Mouse (Mus musculus) kidney, postnatal 14 days (tissue): Measurements from ENCODE around the gene Spon1.

ENCODE experiments used
- DNase-seq: peaks from one replicate; pipeline ENCODE4 v3.0.0; 2022; ENCODE audit warnings: mixed read lengths

The Spon1 gene

DNA sequence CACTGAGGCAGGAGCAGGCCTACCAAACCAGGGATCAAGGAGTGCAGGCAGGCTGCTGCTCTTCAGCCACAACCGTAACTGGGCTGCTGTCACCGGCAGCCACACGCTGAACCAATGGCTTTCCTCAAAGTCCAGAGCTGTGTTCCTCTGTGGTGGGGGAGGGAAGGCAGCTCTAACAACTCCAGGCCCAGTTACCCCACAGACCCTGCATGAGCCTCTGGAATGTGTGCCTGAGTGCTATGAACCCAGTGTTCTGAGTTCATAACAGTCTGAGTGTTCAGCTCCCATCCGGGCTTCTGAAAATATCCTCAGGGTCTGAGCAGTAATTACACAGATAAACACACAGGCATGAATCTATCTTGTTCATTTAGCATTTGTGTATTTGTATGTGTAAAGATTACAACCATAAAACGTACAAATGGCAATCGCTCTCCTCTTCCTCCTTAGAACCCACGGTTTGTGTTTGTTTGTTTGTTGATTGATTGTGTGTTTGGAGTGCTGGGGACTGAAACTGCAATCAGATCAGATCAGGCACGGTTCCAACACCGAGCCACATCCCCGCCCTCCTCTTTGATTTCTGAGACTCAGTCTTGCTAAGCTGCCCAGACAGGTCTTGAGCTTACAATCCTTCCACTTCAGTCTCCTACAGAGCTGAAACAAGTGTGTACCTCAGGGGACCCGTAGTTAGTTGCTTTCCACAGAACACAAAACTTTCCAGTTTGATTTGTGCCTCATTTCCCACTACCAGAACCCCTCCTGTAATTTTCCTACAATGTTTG is 299.8 kb downstream of the Spon1 start:
- peak; percentile 43 for DNase-seq

DNA sequence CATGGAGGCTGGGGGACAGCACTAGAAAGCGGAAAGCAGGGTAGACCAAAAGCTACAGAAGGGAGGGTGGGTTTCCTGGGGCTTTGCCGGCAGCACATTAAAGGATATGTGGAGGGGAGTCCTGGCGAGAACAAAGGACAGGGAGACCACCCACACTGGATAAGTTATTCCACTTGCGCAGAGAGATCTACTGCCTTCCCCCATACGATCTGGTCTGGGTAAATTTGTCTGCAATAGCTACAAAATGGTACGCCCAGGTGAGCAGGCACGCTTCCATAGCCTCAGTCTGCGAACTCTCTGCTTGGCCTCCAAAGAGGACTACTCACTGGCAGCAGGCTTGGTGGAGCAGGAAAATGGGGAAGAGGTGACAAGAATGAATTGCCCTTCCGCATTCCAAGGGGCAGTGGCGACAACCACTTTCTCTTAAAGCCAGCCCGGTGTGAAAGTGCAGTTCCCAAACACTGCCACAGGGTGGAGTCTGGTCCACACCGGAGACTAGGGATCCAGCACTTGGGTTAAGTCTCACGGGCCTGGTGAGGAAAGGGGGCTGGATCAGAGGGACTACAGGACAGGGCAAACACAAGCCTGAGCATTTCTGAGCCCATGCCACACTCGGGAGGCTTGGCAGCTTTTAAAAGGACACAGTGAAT is 300.9 kb downstream of the Spon1 start:
- DNase-seq: peak; percentile 94

DNA sequence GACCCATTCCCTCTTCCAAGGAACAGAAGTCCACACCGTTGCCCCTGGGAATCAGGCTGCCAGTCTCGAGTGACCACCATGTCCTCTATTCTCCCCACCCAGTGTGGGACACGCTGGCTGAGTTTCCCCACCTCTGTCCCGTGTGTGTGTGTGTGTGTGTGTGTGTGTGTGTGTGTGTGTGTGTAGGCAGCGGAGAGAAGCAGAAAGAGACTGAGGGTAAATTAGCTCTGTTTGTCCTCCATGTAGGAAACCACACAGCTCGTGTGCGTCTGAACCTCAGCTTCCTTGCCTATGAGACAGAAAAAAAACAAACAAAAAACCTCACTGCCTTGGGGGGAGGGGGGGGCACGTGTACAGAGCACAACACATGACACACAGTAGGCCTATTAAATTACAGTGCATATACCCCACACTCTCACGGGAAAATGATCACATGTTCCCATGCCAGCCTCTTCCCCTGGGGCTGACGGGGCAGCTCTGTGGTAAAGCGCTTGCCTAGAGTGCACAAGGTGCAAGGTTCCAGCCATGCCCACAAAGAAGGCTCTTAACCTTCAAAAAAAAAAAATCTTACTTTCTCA is 303.2 kb downstream of the Spon1 start:
- DNase-seq: no peak

DNA sequence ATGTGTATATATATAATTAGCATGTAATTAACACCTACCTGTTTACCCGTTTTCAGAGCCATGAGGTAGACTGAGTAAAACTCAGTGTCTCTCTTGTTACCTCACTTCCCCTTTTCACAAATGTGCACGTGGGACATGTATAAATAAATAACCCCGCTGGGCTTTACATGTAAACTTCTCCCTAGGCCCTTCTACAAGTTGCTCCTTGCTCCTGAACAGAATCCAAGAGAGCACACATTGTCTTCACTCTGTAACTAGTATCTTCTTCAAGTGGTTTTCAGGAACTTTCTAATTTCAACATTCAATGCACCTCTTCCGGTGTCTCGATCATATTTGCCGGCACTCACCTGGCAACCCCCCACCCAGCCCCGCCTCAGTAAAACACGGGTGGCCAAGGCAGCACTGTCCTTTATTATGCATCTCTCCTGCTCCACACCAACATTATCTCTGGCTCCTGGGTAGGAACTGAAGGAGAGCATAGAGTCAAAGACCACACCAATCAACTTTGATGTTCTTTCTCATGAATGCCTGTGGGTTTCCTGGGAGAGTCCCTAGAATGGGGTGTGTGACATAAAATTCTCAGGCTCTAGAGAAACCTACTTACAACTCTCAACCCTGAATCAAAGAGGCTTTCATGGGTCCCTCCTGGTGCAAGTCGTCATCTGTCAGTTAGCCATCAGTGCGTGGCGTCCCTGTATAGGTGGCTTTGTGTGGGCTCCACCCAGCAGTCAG is 304.1 kb downstream of the Spon1 start:
- no peak for DNase-seq

DNA sequence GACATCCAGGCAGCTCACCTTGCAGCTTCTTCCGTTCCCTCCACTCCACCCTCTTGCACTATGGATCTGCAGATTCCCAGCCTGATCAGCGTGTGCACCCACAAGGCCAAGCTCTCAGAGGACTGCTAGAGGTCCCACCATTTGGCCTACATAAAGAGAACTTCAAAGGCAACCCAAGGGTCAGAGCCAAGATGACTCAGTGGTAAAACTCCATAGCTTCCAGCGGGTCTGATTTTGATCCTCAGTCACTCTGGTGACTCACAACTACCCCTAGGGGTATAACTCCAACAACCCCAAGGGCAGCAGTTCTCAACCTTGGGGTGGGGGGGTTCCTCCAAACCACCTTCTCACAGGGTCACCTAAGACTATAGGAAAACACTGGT is 304.7 kb downstream of the Spon1 start:
- no peak for DNase-seq

DNA sequence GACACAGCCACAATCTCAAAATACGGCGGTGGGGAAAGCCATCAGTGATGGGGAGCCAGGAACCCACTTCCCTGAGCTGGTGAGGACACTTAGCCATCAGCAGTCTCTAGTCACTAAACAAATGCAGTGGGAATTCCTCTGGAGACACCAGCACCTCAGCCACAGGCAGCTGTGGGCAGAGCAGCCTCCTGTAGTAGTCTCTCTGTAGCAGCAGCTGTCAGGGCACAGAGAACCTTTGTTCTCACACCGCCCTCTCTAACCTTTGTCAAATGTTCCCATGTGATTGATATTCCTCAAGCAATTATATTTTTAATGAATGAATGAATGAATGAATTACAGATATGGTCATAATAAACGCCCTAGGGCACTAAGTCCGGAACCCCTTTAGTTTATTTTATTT is 305.6 kb downstream of the Spon1 start:
- no peak for DNase-seq

DNA sequence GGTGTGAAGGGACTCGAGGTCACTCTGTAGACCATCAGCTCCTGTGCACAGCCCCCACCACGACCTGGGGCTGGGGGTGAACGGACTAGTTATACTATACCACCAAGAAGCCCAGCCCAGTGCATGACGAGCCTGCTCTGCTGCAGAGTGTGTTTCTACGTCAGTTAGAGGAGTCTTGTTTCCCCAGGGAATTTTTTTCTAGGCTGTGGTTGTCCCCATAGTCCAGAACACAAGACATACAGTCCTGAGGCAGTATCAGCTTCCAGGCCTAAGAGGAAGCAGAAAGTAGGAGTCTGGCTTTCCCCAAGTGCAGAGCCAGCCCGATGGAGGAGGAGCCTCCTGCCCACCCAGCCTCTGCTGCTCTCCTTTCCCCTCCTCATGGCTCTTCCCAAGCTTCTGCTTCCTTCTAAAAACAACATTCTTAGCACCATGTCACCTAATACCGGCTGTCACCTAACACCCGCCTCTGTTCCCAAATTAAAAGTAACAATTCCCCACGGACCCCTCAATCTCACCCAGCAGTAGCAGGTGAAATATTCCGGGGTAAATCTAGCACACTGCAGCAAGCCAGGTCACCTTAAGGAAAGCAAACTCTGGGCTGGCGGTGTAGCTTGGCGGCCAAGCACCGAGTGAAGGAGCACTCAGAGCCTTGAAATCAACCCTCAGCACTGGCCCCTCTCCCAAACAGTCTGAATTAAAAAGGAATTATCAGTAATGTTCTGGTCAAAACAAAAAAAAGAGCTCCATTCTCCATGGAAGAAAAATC is 306.2 kb downstream of the Spon1 start:
- DNase-seq: no peak

DNA sequence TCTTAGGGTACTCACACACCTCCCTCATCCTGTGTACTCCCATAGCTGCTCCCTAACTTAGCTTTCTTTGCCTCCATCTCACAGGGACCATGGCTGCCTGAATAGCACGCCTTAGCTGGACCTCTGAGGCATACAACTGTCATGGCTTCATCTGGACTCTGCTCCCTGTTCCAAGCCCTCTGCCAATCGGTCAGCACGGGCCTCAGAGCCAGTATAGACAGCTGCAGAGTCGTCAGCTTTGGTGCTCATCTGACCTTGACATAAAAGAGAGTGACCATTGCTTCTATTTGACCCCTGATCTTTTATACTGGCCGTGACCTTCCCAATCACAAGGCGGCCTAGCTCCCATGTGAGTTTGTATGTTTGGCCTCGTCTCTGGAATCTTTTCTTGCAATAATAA is 308.3 kb downstream of the Spon1 start:
- DNase-seq: peak; percentile 40

DNA sequence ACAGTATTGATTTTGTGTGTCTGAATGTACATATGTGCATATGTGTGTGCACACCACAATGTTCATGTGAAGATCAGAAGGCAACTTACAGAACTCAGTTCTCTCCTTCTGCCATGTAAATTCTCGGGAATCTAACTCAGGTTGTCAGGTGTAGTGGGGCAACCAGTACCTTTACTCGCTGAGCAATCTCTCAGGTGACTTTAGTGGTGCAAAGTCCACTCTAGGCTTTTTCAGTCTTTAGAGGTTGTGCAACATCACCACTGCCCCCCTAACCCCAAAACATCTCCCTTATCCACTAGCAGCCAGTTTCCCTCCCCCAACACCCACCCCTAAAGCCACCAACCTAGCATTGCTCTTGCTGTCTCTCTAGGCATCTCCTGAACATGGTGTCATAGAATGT is 308.8 kb downstream of the Spon1 start:
- no peak for DNase-seq

DNA sequence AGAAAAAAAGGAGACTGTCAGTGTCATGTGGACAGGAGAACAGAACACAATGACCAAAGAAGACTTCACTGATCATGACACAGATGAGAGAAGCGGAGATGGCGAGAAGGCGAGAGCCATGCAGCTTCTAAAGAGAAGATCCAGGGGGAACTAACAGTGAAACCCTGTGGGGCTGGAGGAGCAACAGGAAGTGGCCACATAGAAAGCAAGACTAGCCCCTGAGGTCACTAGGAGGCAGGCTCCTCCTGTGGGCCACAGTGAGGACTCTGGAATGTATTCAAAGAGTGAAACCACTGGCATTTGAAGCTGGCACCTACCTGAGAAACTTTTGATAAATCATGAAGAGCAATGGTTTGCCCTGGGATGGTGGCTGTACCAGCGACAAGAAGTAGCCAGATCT is 313.5 kb downstream of the Spon1 start:
- DNase-seq: no peak

DNA sequence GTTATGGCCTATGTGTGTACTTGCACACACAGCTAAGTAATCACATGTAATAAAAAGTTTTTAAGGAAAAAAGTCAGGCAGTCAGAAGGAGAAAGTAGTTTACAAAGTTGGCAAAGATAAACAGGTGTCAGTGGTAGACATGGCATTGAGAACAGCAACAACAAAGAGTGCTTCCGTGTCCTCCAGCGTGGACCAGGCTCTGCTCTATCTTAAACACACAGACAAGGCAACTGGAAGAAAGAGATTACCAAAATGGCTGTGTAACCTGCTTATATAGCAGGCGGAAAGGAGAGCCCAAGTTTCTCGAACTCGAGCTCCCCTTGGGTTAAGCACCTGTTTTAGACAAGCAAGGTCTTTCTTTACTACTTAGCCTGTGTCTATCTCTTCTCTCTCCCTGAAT is 314.5 kb downstream of the Spon1 start:
- DNase-seq: no peak

DNA sequence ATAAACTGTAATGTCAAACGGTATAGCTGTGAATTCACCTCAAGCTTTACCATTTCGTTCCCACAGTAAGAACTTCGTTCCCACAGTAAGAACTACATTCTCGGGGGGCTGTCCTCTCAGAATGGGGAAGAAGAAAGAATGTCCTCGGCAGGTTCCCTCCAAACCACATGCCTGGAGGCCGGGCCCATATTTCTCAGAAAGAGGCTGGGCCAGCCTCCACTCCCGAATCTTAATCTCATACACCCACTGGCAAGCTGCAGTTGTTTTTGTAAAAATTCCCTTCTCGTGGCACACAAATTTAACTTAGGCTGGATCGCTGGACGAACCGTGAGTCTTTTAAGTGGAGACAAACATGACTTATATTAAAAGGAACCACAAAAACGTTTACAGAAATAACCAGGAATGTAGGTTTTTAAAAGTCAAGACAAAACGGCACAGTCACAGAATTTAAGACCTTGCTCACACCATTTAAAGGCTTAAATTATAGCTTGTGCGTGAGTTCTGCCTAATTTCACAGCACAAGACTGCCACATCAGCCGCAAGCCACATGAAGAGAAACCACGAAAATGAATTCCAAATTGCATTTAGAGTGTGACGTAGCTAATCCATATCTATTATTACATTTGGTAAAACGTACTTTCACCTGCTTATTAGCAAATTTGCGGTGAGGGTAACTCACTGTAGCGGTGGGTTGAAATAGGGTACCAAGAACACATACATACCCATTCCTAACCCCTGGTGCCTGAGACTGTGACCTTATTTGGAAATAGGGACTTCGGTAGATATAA is 316.0 kb downstream of the Spon1 start:
- DNase-seq: no peak

DNA sequence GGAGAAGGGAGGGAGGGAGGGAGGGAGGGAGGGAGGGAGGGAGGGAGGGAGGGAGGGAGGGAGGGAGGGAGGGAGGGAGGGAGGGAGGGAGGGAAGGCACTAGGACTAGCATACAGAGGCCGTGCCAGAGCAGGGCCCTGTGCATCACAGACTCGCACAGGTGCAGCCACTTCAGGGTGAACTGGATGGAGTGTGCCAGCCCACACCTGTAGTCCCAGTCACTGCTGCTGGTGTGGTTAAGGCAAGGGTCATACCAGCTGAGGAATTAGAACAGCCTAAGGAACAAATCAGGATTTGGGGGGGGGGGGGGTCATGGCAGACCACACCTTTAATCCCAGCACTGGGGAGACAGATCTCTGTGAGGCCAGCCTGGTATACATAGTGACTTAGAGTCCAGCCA is 317.3 kb downstream of the Spon1 start:
- no peak for DNase-seq

DNA sequence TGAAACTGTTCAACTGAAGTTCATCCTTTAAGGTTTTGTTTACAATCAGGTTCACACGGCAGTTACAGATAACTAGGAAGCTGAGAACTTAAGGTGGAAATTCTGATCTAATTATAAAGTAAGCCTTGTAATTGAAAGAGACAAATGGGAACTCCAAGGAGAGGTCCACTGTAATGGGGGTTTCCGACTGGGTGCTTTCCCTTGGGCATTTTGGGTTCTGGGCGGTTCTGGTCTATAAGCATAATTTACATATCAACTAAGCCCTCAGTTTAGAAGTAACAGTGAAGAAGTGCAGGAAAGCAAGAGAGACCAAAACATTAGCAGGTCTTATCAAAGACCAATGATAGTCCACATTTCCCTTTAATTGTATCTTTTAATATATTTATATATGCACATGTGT is 318.0 kb downstream of the Spon1 start:
- no peak for DNase-seq

DNA sequence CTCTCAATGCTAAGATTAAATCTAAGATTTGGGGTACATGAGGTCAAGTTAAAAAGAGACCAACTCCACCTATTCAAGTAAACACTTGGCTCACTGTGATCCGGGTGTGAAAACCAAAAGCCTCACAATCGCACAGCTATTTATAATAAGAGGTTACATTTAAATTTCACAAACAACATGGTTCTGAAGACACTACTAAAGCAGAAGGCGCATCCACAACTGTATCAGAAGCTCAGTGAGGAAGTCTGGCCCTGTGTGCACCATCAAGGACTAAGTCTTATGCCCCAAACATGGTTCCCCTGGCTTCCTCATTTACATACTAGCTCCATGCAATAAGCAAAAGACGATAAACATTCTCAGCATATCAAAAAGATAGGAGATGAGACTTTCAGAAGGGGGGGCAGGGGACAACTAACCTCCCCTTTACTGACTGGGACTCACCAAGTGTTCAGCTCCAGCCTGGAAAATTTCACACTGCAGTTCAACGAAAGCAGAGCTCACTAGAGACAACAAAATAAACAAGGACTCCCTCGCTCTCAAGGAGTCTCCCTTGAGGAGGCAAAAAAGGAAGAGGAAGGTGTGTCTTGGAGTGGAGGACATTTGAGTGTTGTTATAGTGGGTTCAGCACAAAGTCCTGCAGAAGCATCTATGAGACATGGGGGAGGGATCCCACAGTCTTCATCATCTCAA is 320.4 kb downstream of the Spon1 start:
- no peak for DNase-seq

DNA sequence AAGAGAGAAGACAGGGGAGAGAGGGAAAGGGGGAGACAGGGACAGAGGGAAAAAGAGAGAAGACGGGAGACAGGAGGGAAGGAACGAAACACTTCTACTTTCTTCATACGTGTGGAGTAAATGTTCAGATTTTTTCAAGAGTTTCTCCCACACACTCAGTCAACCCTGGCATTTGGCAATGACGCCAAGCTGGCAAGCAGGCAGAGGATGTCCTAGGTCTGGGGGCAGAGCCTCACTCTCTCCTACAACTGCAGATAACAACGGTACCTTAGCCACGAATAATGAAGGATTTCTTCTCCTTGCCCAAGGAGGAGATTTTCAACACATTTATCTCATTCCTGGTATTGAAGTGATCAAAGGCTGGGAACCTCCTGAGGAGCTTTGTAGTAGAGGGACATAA is 321.5 kb downstream of the Spon1 start:
- DNase-seq: no peak

DNA sequence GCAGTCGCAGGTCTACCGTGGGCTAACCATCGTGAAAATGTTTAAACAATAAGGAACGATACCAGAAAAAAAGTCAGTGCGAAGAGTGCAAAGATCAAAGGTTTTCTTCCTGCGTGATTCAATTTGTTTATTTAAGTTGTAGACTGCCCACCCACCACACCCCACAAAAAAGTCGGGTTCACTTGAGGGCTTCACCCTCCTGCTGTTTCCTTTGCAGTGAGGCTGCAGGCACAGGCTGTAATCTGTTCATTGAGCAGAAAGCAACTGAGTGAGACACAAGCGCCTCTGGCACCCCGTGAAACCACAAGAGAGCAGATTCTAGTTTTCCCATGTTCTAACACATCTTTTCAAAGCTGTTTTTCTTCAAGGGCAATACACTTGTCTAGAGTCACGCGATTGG is 322.2 kb downstream of the Spon1 start:
- DNase-seq: no peak

DNA sequence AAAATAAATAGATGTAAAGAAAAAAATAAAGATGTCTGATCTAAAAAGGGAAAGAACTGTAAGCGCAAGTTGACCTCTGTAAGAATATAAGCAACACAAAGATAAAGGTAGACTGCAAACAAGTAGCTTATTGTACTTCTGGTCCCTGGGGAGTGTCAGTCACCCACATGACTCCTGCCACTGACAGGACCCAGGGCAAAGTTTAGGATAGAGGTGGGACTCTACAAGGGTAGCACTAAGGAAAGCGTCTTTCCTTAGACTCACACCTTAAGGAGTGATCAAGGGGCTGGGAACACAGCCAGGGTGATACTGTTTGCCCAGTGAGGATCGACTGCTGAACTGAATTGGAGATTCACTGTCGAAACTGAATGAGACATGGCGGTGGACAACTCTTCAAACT is 323.1 kb downstream of the Spon1 start:
- DNase-seq: no peak

DNA sequence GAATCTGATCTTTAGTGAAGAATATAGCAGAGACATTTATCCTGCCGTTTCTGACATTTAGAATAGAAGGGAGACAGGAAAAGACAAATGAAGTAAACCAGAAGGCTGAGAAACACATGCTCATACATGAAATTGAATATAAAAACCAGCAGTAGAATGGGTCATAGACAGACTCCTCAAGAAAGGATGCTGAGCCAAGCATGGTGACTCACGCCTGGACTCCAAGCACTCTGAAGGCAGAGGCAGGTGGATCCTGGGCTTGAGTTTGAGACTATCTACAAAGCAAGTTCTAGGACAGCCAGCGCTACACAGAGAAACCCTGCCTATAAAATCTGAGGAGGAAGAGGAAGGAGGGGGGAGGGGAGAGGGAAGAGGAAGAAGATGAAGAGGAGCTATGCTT is 324.4 kb downstream of the Spon1 start:
- no peak for DNase-seq

DNA sequence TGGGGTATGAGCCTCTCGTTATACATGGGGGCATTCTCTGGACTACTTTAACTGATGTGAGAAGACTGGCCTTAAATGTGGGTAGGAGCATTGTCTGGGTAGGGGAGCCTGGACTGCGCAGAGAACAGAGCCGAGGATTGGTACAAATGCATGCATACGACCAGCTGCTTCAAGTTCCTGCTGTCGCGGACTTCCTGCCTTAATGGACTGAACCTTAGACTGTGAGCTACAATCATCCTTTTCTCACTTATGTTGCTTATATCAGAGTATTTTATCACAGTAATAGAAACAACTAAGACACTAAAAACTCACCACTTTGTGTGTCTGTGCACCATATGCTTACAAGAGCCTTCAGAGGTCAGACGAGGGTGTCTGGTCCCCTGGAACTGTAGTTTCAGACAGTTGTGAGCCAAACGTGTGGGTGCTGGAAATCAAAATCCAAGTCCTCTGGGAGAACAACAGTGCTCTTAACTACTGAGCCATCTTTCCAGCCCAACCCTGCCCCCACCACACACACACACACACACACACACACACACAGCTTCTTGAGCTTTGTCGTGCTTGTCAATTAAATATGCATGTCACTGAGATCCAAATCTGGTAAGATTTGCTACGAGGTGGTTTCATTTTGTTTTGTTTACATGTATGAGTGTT is 325.2 kb downstream of the Spon1 start:
- no peak for DNase-seq
